Mouse (Mus musculus) lung, postnatal 36 days (tissue): ENCODE measurements around the gene Vkorc1l1.
"Not testable (repeated sequence)": the region's sequence is repeated elsewhere in the genome, so short reads cannot be mapped to it uniquely, and the experiment has no call there.

Experiments
- DNase-seq: peaks from one replicate; pipeline ENCODE4 v3.0.0; 2022; ENCODE audit warnings: mixed read lengths

Vkorc1l1 gene

GRCm38 (mm10) chr5:129941495-129942045 is at the start of gene Vkorc1l1:
Gene Vkorc1l1 (plus strand): TSS chr5:129941970.
- peak; percentile 99 for DNase-seq

GRCm38 (mm10) chr5:129895198-129896088 is 46.3 kb upstream of the Vkorc1l1 start, which contains the start of gene Zbed5:
Gene Zbed5 (plus strand): TSS chr5:129895723.
- DNase-seq: peak; percentile 95

- DNase-seq: no peak
Observed at GRCm38 (mm10) chr5:129898449-129898848, 43.3 kb upstream of the Vkorc1l1 start, which contains the start of gene Phkg1. Gene Phkg1 (minus strand): TSS chr5:129898549.

GRCm38 (mm10) chr5:129907775-129908174 is 34.0 kb upstream of the Vkorc1l1 start:
- no peak for DNase-seq

- DNase-seq: peak; percentile 97
Observed at GRCm38 (mm10) chr5:129908242-129908965, 33.4 kb upstream of the Vkorc1l1 start, which contains the start of gene Nupr1l. Gene Nupr1l (plus strand): TSS chr5:129908540.

GRCm38 (mm10) chr5:129909147-129909546 is 32.6 kb upstream of the Vkorc1l1 start:
- no peak for DNase-seq

- DNase-seq: no peak
Observed at GRCm38 (mm10) chr5:129909591-129909990, 32.2 kb upstream of the Vkorc1l1 start.

GRCm38 (mm10) chr5:129914024-129914423 is 27.7 kb upstream of the Vkorc1l1 start:
- peak; percentile 49 for DNase-seq

- DNase-seq: not testable (repeated sequence)
Observed at GRCm38 (mm10) chr5:129915491-129915890, 26.3 kb upstream of the Vkorc1l1 start.

GRCm38 (mm10) chr5:129918065-129918651 is 23.6 kb upstream of the Vkorc1l1 start:
- no peak for DNase-seq

- no peak for DNase-seq
Observed at GRCm38 (mm10) chr5:129918752-129919151, 23.0 kb upstream of the Vkorc1l1 start.

- no peak for DNase-seq
Observed at GRCm38 (mm10) chr5:129919320-129919719, 22.4 kb upstream of the Vkorc1l1 start.

GRCm38 (mm10) chr5:129921972-129922371 is 19.8 kb upstream of the Vkorc1l1 start:
- no peak for DNase-seq

GRCm38 (mm10) chr5:129924820-129925452 is 16.8 kb upstream of the Vkorc1l1 start:
- DNase-seq: peak; percentile 14

- no peak for DNase-seq
Observed at GRCm38 (mm10) chr5:129925933-129926332, 15.8 kb upstream of the Vkorc1l1 start.

- peak; percentile 77 for DNase-seq
Observed at GRCm38 (mm10) chr5:129929924-129930855, 11.6 kb upstream of the Vkorc1l1 start.

- no peak for DNase-seq
Observed at GRCm38 (mm10) chr5:129936941-129937340, 4.8 kb upstream of the Vkorc1l1 start.

- no peak for DNase-seq
Observed at GRCm38 (mm10) chr5:129940281-129940680, 1.5 kb upstream of the Vkorc1l1 start.

- DNase-seq: no peak
Observed at GRCm38 (mm10) chr5:129940736-129941494, 855 bp upstream of the Vkorc1l1 start.
